Mouse (Mus musculus) limb, embryonic 14.5 days (tissue): ENCODE results near the gene Pold4. TPM values are rescaled to one million over a fixed set of nuclear protein-coding genes. Genes with fewer than 3 reads are reported as not detected.
A peak's percentile ranks its signal among the peaks of the same experiment; 100 is the strongest.

ENCODE experiments used
- ATAC-seq: fragments of 200-750 bp; cut with Nextera tagmentation; 2 replicates; pipeline ENCODE4 v1.8.0; 2017; ENCODE audit warnings: low read depth, moderate number of reproducible peaks, moderate TSS enrichment; ENCODE audit not compliant: low FRiP score
- DNase-seq: peaks from one replicate; pipeline ENCODE4 v3.0.0-alpha.2; 2015; ENCODE audit warnings: low spot score
- H3K27ac ChIP-seq: fragments of 300-500 bp; sonication (generic); replicated peaks from 2 replicates; pipeline ENCODE4 v1.5.1; 2014; ENCODE audit warnings: low read depth, mild to moderate bottlenecking, low read length, moderate library complexity, mixed read lengths
- H3K27me3 ChIP-seq: fragments of 300-500 bp; sonication (generic); 2 replicates; pipeline ENCODE4 v1.6.1; 2014; ENCODE audit warnings: low read length, mixed read lengths; ENCODE audit not compliant: control insufficient read depth, insufficient read depth
- H3K36me3 ChIP-seq: fragments of 300-500 bp; sonication (generic); 2 replicates; pipeline ENCODE4 v1.6.1; 2014; ENCODE audit warnings: mild to moderate bottlenecking, low read length, moderate library complexity, mixed read lengths; ENCODE audit not compliant: control insufficient read depth, insufficient read depth
- H3K4me1 ChIP-seq: fragments of 300-500 bp; sonication (generic); 2 replicates; pipeline ENCODE4 v1.6.1; 2014; ENCODE audit warnings: antibody characterized with exemption, low read length, mixed read lengths; ENCODE audit not compliant: control insufficient read depth, insufficient read depth
- H3K4me2 ChIP-seq: fragments of 300-500 bp; sonication (generic); replicated peaks from 2 replicates; pipeline ENCODE4 v1.6.1; 2014; ENCODE audit warnings: low read depth, mild to moderate bottlenecking, low read length, moderate library complexity; ENCODE audit not compliant: severe bottlenecking
- H3K4me3 ChIP-seq: fragments of 300-500 bp; sonication (generic); replicated peaks from 2 replicates; pipeline ENCODE4 v1.5.1; 2014; ENCODE audit warnings: low read length
- H3K9ac ChIP-seq: fragments of 300-500 bp; sonication (generic); 2 replicates; pipeline ENCODE4 v1.6.1; 2014; ENCODE audit warnings: mild to moderate bottlenecking, low read depth, low read length, moderate library complexity; ENCODE audit not compliant: severe bottlenecking
- H3K9me3 ChIP-seq: fragments of 300-500 bp; sonication (generic); 2 replicates; pipeline ENCODE4 v1.6.1; 2016; ENCODE audit warnings: low read length; ENCODE audit not compliant: control insufficient read depth
- POLR2A ChIP-seq: fragments of 200-500 bp; IDR thresholded peaks from 2 replicates; pipeline ENCODE4 v1.8.0; 2012; ENCODE audit warnings: inconsistent platforms, mild to moderate bottlenecking, moderate library complexity, borderline replicate concordance; ENCODE audit not compliant: insufficient read depth, insufficient read length; ENCODE audit errors: extremely low read depth
- WGBS: fragments of 180-500 bp; shearing (Covaris S2); extraction: QIAGEN DNeasy Blood & Tissue Kit; methylation state at CpG from one replicate; pipeline ENCODE4 v1.1.7; 2014; 5-methylcytosine and 5-hydroxymethylcytosine counted together
- polyA plus RNA-seq, 2 experiments: library from polyadenylated mRNA; depleted of rRNA in 1 of 2; stranded (reverse) in 1 of 2; unstranded in 1 of 2; fragments of >200 nt; fragmentation: Nextera tagmentation in 1 of 2; extraction: Ambion mirVana in 1 of 2; gene quantifications; 2 replicates each; pipeline versions ENCODE4 v1.2.1 to v1.2.3; 2012 to 2014

Pold4 gene
- polyA plus RNA-seq, 2 experiments: 26.5 to 48.0 TPM

DNA sequence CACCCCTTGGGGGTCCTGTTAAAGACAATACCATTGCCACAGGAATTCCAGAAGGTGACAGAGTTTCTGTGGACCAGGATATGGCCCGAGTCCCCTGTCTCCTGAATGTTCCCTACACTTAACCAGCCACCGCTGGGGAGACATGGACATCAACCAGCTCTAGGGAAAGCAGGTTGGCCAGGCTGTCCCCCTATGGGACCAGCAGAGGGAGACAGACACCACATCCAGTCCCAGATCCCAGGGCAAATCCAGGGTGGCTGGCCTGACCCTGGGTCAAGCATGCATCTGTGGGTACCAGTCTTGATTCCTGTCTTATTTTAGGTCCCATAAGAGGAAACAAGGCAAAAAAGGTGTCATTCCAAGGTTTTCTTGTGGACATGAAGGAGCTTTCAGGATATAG, 24.7 kb upstream of the Pold4 start:
- peak; percentile 69 for DNase-seq
- peaks cover 10% of the 10 kb centered on the region for H3K4me1 ChIP-seq
- H3K36me3 ChIP-seq: no peaks in the 10 kb centered on the region
- H3K4me2 ChIP-seq: no peak overlapping the region
- TF ChIP-seq POLR2A: no peak
- WGBS: 0% methylated on average over 2 of the region's 2 CpGs
- no peaks in the 10 kb centered on the region for H3K27me3 ChIP-seq
- 0 out of 2 replicates have a peak, but pooled peaks have one; percentile 61 for ATAC-seq
- H3K27ac ChIP-seq: no peak overlapping the region
- H3K9ac ChIP-seq: no peak overlapping the region
- no peaks in the 10 kb centered on the region for H3K9me3 ChIP-seq
- no peak overlapping the region for H3K4me3 ChIP-seq

- Histone ChIP-seq H3K27ac (no peak overlapping the region), H3K27me3 (no peaks in the 10 kb centered on the region), H3K9ac (no peak overlapping the region), H3K9me3 (no peaks in the 10 kb centered on the region), H3K4me2 (no peak overlapping the region), H3K4me1 (peaks cover 19% of the 10 kb centered on the region), H3K36me3 (no peaks in the 10 kb centered on the region), H3K4me3 (no peak overlapping the region)
- DNase-seq (no peak), ATAC-seq (no peak)
- 70% methylated on average over 5 of the region's 5 CpGs for WGBS
- TF ChIP-seq POLR2A: no peak
Observed at GRCm38 (mm10) chr19:4208563-4208962, 23.1 kb upstream of the Pold4 start.

GRCm38 (mm10) chr19:4211891-4212588, 19.7 kb upstream of the Pold4 start:
- 23% methylated on average over 4 of the region's 4 CpGs for WGBS
- no peak overlapping the region for H3K4me3 ChIP-seq
- TF ChIP-seq POLR2A: no peak
- no peaks in the 10 kb centered on the region for H3K27me3 ChIP-seq
- H3K9ac ChIP-seq: no peak overlapping the region
- H3K4me2 ChIP-seq: peak overlapping the region; percentile 10; the same call in 1 of the 2 replicates
- no peak for DNase-seq
- H3K27ac ChIP-seq: peak overlapping the region; percentile 67; the same call in 1 of the 2 replicates
- H3K36me3 ChIP-seq: no peaks in the 10 kb centered on the region
- no peaks in the 10 kb centered on the region for H3K9me3 ChIP-seq
- peaks cover 35% of the 10 kb centered on the region for H3K4me1 ChIP-seq
- ATAC-seq: no peak

DNA sequence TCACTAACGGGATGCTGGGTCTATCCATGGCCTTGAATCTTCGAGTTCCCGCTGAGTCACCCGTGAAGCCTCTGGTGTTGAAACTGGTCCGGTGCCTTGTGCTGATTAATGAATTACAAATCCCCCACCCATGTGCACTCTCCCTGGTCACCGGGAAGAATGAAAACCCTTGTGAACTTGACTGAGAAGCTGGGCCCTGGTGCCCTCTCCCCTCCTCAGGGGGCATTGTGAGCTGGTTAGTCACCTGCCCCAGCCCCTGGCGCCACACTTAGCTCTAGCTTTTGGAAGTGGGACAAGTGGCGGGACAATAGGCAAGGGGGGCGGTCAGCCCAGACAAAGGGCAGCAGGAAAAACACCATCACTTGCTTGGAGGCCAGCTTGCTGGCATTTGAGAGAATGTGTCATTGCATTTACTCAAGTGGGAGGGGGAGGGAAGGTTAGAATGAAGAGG, 18.1 kb upstream of the Pold4 start:
- WGBS: 13% methylated on average over 9 of the region's 9 CpGs
- peaks cover 48% of the 10 kb centered on the region for H3K4me1 ChIP-seq
- DNase-seq: no peak

GRCm38 (mm10) chr19:4214071-4214770, 17.5 kb upstream of the Pold4 start, which contains the start of the genes Clcf1 and AC109138.7:
Gene Clcf1 (plus strand): TSS chr19:4214238.
Gene AC109138.7 (plus strand): TSS chr19:4214357.
- Histone ChIP-seq H3K27ac (peak within 1 kb of the TSS; percentile 96), H3K4me3 (peak within 1 kb of the TSS; percentile 91), H3K27me3 (no peaks in the 10 kb centered on the region), H3K36me3 (no peaks in the 10 kb centered on the region), H3K4me2 (peak within 1 kb of the TSS; percentile 94), H3K9ac (peak within 1 kb of the TSS; percentile 96), H3K4me1 (peaks cover 48% of the 10 kb centered on the region), H3K9me3 (no peaks in the 10 kb centered on the region)
- DNase-seq: peak; percentile 54
- 1% methylated on average over 36 of the region's 49 CpGs for WGBS
- no peak for TF ChIP-seq POLR2A
- peak; percentile 43 for ATAC-seq

More for the DNA sequence above, 18.1 kb upstream of the Pold4 start:
- H3K27ac ChIP-seq: peak overlapping the region; percentile 96
- ATAC-seq: no peak
- peak overlapping the region; percentile 91 for H3K4me3 ChIP-seq
- H3K27me3 ChIP-seq: no peaks in the 10 kb centered on the region
- no peaks in the 10 kb centered on the region for H3K9me3 ChIP-seq
- H3K36me3 ChIP-seq: no peaks in the 10 kb centered on the region
- peak overlapping the region; percentile 96 for H3K9ac ChIP-seq
- H3K4me2 ChIP-seq: peak overlapping the region; percentile 94
- TF ChIP-seq POLR2A: no peak
